Mouse (Mus musculus) cerebellum, postnatal 14 days (tissue): ENCODE results near the gene Ubtd1.

Experiments used
- DNase-seq, 2 experiments: peaks; one replicate each; pipeline ENCODE4 v3.0.0; 2021; ENCODE audit warnings: mixed read lengths in 2 of 2

The Ubtd1 gene

DNA sequence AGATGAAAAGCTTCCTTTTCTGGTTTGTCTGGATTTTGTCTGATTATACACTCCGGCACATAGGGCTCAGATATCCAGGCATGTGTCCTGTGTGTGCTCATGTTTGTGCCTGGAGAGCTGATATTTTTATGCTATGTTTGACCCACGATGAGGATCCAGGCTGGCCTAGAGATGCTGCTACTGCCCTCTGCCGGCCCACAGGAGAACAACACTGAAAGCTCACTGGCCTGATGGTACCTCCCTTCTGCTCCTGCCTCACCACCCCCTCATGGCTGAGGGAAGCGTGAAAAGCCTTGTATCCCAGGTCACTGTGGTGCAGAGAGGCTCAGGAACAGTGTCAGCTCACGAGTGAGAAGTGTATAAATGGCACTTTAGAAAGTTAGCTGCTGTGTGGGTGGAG, 44.6 kb downstream of the Ubtd1 start:
- DNase-seq, result peak; percentile 93

DNA sequence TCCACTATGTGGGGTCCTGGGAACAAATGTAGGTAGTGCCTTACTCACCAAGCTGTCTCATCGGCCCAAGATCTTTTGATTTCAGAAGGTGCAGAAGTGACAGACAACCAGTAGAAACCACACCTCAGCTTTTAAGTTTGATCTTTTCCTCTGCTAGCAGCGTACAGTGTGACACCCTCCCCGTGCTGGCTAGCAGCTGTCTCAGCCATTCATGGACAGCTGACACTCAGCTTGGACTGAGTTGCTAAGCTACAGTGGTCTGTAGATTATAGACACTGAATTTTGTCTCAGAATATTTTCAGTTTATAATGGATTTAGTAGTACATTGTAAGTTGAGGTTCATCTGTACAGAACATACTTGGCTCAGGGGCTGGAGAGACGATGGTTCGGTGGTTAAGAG, 49.5 kb downstream of the Ubtd1 start:
- no peak for DNase-seq

DNA sequence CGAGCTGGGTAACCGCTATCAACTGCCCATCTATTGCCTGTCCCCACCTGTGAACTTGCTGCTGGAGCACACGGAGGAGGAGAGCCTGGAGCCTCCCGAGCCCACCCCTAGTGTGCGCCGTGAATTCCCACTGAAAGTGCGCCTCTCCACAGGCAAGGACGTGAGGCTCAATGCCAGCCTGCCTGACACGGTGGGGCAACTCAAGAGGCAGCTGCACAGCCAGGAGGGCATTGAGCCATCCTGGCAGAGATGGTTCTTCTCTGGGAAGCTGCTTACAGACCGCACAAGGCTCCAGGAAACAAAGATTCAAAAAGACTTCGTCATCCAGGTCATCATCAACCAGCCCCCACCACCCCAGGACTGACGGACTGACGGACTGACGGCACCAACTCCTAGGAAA, 52.0 kb downstream of the Ubtd1 start:
- peak; percentile 53 to 62 for DNase-seq

DNA sequence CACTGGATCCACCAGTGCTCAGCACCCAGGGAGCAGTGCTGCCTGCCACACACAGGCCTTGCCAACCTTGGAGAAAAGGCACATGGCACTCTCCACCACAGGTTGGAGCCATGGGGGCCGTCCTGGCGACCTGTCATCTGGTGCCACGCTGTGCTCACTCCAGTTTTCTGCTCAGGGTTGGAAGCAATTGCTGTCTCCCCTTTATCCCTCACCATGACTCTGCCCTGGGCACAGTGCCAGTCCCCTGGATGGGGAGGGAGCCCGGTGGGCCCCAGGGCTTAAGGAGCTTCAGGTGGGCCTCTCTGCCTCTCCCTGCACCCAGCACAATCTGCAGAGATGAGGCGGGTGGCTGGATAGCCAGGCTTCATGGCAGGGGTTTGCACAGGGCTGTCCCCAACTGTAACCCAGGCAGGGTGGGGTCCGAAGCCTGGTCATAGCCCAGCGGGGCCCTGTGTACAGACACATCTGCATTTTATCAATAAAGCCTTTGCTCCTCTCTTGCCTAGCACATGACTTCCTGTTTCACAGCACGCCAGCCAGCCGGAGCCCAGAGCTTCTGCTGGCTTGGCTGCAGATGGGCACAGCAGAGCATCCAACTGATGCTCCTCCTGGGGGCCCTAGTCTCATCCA, 52.7 kb downstream of the Ubtd1 start:
- DNase-seq, result peak in 1 of 2 experiments; percentile 48

DNA sequence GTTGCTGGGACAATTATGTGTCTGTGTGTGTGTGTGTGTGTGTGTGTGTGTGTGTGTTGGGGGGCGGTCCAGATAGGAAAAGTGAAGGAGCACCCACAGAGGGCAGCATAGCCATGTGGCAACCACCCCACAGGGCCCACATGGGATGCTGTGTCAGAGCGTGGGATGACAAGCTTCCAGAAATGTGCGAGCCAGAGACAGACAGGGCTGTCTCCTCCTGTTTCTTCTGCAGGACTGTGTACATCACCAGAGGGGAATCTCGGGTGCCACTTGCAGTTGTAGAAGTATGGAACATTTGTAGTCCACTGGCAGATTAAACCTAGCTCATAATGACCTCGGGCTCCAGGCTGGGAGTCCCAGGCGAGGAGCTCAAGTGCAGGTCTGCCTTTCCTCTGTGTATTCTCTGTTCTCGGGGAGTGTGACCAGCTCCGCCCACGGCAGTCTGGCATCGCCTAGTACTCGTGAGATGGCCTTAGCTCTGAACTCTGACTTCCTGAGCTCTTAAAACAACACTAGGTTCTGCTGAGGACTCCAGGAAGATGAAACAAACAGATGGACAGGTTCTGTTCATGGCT, 53.4 kb downstream of the Ubtd1 start:
- DNase-seq, result no peak

DNA sequence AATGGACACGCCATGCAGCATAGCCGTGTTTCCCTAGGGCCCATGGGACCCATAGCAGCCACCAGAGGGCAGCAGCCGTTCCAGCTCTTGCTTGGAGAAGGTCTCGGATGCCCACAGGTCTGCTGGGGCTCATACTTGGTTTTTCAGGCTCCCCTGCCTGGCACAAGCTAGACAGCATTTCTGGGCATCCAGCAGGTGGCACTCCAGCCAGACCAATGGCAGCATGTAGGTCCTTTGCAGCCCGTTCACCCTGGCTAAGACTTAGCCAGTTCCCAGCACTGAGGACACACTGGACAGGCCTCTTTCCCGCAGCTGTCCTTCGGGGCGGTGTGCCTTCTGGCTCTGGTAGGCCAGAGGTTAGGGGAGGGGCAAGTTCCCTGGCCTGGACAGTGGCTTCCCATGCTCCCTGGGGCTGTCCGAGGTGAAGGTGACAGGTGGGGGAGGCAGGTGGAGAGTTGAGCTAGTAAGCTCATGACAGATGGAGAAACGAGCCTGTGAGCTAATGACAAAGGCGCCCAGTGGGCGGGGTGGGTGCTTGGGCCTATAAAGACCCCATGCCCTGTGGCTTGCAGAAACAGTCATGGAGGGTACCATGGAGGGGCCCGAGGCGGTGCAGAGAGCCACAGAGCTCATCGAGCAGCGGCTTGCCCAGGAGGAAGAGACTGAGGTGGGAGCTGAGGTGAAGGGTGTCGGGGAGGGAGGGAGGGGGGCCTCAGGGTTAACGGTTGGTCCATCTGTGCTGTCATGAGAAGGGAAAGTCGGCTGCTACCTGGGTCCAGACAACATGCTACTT, 54.1 kb downstream of the Ubtd1 start, which contains the start of gene Ankrd2:
TSS of gene Ankrd2 (plus strand) at position 545 of the 793 bp plus-strand sequence.
- peak; percentile 91 to 94 for DNase-seq

DNA sequence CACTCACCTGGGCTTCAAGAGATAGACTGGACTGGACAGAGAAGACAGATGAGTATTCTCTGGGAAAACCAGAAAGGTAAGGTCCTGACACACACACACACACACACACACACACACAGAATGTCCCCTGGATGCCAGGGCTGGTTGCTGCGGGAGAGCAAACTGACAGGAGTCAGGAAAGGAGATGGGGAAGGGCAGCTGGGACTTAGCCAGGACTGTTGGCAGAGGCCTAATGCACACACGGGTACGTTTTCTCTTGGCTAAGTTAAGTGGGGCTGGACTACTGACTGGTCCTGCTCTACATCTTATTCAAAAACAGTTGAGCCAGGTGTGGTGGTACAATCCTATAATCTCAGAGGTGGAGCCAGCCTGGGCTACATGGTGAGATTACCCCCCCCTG, 54.8 kb downstream of the Ubtd1 start:
- peak; percentile 53 to 58 for DNase-seq

DNA sequence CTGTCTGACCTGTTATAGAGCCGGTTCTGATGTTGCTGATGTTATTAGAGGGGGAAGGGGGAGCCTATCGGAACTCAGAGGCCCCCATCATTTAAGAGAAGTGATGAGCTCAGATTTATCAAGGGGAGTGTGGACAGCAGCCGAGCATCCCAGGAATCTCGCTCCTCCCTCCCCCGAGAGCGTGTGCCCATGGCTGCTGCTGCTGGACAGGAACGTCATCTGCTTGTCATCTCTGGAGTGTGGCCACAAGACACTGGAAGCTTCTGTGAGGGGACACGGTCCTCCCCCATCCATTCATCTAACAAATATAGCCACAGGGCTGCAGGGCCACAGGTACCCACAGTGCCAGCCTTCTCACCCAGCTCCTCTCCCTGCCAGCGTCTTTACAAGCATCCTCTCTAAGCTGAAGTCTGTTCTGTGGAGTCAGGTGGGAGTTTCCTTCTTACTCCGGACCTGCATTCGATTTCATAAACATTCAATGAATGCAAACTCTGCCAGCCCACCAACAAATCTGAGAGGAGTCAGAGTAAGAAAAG, 55.7 kb downstream of the Ubtd1 start:
- no peak for DNase-seq

DNA sequence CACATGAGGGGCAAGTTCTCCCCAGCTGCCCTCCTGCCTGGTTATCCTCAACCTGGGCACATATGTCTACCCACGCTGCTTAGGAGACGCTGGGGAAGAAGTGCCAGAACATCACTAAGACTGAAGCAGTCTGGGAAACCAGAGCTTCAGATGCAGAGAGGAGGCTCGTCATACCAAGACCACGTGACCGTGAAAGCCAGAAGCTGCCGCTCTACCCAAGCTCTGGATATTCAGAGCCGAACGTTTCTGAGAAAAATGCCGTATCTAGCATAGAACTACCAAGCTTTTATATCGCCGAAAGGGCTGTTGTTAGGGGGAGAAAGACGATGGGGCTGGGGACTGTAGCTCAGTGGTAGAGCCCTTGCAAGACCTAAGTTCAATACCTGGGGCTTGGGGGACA, 56.7 kb downstream of the Ubtd1 start:
- no peak for DNase-seq

DNA sequence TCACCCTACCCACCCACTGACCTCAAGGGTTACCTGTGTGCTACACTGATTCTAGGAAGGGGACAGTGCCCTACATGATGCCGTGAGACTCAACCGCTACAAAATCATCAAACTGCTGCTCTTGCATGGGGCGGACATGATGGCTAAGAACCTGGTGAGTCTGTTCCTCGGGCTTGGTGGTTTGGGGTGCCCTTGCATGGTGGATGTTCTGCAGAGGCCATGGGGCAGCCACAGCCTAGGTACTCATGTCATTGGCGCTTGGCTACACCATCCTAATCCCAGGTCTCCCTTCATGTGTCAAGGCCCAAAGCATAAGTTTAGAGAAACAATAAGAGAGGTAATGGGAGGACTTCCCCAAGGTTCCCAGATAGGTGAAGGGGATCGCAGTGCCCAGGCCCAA, 62.4 kb downstream of the Ubtd1 start:
- no peak for DNase-seq

DNA sequence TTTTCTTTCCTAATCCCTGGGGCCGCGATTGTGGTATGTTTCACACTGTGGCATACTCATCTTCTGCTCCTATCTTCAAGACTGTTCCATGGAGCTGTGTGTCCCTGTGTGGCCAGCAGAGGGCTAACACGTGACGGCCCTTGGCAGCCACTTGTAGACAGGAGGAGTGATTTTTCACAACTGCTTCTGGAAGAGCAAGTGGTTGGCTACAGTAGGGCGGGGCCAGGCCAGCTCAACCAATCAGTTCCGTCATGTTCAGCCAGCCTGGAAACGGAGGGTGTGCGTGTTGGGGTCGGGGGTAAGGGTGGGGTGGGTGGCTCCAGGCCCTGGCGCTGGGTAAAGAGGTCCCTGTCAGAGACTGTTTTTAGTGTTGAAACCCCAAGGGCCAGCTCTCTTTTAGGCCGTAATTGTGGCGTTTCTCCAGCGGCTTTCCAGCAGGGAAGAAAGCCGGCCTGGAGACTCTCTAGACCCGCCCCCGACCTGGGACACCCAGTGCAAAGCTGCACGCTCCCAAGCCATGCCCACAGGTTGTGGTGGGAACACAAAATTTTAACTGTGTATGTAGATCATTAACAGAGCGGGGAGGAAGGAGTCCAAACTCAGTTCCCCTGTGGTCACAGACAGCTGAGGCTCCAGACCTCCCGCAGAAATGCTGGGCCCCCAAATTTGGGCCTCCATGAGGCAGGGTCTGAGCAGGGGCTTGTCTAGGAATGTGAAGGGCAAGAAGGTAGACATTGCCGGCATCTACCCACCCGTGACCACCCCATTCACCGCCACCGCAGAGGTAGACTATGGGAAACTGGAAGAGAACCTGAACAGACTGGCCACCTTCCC, 63.9 kb downstream of the Ubtd1 start, which contains the start of gene Hoga1:
TSS of gene Hoga1 (plus strand) at position 342 of the 834 bp plus-strand sequence.
- DNase-seq, result peak; percentile 70 to 83

DNA sequence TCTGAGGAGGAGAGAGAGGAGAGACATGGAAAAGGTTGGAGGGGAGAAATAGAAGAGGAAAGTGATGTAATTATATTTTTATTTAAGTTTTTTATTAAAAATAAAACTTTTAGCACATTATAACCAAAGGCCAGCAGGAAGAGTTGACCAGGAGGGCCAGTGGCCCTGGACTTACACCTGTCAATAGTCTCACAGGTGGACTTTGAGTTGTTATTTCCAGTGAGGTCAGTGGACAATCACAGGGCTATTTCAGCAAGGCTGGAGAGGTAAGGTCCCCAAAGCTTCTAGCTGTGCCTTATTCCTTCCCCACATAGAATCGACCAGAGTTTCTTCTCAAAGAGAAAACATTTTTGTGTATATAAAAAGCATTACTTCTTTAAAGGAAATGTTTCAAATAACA, 68.7 kb downstream of the Ubtd1 start:
- no peak for DNase-seq

DNA sequence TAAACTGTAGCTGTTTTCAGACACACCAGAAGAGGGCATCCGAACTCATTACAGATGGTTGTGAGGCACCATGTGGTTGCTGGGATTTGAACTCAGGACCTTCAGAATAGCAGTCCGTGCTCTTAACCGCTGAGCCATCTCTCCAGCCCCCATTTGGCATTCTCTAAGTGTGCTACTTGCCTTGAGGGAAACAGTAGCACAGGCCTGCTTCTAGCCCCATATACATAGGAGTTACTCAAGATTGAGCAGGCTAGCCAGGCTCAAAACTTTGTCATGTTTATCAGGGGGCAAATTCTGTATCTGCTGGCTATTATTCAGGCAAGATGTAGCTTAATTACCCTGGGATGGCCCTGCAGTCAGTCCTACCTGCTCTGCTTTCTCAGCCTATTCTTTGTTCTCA, 69.8 kb downstream of the Ubtd1 start:
- no peak for DNase-seq

DNA sequence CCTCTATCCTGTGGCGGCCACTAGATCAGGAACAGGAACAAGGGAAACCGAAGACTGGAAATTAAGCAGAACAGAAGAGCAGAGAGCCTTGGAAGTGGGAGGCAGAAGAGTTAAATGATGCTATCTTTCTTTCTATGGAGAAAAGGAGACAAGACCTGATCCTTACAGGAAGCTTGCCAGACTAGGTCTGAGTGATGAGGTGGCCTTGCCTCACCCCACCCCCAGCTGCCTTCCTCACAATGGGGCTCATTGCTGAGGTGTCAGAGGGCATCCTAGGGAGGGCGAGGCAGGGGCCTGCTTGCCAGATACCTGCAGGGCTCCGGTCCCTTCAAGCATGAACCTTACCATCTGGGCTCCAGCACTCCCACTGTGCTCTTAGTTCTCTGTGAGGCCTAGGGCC, 70.4 kb downstream of the Ubtd1 start, which contains the start of gene 4933411K16Rik:
TSS of gene 4933411K16Rik (plus strand) at position 301 of the 400 bp plus-strand sequence.
- no peak for DNase-seq

DNA sequence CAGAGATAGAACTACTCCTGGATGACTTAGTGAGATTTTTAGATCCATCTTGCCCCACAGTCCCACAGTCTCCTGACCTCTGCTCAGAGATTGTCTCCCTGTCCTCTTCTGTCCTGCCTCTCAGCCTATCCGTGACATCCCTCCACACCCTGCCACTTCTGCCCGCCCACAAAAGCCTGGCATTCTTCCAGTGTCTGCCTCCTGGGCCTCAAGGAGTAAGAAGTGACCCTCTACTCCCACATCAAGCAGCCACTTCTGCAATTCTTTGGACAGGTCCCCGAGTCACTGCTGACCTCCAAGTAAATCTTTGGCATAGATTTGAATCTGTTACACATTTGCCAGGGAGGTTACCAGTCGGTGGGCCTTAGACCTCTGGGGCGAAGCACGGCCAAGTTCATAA, 72.7 kb downstream of the Ubtd1 start:
- DNase-seq, result no peak

DNA sequence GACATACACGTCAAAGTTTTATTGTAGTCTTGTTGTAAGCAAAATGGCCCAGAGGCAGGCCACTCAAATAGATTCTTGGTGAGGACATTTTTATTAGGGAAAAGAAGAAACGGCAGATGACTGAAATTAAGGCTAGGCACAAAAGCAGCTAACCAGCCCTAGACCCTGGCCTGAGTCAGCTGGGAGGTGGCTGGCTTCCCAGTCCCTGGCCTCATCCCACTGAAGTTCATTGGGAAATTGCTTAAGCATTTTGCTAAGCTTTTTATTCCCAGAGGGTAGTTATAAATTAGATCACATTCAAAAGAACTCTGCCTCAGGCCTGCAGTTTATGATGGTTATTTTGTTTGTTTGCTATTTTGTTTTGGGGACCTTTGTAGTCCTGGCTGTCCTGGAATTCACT, 74.3 kb downstream of the Ubtd1 start:
- no peak for DNase-seq

DNA sequence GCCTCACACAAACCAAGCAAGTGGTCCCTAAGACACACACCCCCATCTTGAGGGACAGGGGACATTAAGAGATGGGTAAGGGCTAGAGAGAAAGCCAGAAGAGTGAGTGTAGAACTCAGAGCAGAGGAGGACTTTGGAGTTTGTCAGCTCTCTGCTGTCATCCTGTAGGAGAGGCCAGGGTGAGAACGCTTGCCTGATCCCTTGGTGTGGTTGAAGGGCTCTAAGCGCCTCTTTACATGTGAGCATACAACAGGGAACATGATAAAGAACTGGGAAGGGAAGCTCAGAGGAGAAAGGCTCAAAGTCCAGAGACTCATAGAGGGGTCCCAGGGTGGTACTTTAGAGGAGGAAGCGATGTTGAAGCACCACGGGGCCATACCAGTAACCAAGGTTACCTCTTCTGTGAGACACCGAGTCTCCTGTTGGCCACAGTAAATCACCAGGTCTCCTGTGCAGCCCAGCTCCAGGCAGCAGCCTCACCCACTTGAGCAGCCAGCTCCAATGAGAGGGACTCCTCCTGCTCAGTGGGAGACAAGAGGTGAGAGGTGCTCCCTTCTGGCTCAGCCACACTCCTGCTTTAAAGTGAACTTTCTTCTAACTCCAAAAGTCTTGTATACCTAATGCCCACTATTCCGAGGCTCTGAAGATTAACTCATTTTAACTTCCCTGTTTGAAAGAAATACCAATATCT, 75.3 kb downstream of the Ubtd1 start:
- no peak for DNase-seq

DNA sequence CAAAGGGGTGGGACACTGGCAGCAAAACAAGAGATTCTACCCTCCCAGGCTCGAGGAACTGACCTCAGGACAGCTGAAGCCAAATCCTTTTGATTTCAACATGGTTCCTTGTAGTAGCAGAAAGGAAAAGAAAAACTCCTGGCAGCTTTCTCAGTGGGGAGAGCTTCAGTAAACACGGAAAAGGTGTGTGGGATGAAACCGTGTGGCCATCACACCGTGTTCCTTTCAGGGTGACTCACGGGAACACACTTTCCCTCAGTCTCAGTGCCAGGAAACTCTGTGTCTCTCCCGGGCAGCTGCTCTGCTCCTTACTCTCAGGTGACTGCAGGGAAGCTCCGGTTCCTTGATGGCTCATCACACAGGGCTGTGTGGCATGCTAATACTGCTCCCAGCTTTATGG, 76.9 kb downstream of the Ubtd1 start:
- no peak for DNase-seq

DNA sequence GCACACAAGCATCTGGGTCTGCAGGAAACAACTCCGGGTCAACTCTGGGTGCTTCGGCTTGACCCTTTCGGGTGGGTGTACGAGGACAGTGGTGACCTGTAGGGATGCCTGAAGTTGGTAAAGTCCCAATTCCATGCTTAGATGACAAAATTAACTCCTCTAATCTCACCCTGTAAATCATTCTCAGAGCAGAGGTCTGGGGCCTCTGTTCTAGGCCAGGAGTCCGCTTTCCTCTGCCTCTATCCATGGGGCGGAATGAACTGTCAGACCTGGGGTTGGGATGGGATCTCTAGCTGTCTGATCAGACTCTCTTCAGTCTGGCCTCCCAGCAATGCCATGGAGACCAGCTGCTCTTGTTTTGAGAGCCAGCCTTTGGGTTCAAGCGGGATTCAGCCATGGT, 79.9 kb downstream of the Ubtd1 start:
- DNase-seq, result no peak

DNA sequence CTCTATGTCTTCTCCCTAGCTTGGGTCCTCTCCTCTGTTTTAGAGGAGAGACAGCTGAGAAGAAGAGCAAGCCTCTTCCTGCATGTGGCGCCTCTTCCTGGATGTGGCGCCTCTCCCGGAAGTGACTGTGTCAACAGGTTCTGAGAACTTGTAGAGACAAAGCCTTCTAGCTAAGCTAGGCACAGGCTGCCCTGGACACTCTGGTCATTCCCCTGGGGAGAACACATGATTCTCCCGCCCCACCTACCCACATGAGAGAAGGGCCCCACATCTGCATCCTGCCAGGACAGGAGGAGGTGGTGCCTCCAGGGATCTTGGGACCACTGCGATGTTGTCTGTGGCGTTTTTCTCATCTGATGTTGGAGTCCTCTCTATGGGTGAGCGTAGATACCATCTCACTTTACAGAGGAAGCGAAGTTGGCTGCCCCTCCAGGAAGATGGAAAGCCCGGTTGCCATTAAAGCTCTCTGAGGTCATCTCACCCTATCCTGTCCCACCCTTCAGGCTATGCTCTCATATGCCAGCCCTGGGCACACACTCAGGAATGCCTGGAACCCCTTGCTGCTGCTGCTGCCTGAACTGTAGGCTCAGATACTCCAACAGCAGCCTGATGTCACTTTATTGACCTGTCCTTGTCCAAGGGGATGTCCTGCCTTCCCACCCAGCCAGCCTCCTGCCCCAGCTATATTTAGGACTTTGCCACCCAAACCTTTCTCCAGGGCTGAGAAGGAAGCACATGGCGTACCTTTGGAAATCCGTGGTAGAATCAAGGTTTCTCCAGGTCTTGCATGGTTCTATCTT, 87.1 kb downstream of the Ubtd1 start:
- DNase-seq, result no peak

DNA sequence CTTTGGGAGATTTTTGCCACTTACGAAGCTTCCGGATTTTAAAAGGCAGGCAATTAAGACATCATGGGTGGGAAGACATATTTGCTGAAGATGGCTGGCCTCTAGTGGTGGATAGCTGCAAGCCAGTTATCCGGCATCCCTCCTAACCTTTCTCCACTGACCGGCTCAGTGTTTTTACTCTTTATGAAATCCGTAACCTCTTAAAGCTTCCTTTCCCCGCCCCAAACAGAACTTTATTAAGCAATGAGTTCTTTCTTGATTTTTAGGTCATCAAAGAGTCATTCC, 87.6 kb downstream of the Ubtd1 start:
- peak; percentile 54 to 59 for DNase-seq

DNA sequence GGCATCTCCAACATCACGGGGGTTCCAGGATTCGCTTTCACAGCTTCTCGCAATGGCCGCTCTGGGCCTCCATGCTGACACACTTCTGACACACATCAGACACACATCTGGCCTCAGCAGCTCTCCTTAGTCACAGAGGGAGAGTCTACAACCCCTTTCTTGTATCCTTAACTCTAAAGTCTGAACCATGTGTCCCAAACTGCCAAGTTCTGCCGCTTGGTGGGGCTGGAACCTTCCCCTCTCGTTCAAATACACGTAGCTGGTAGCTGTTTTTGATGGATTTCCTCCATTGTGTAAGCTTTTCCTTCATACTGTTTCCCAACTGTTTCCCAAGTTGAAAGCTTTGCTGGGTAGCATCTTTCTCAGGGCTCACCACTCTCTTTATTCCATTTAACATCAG, 89.7 kb downstream of the Ubtd1 start:
- DNase-seq, result no peak
